Mouse (Mus musculus) heart, embryonic 16.5 days (tissue): ENCODE data around the gene Slx4ip. TPM values are rescaled to one million over a fixed set of nuclear protein-coding genes. Genes with fewer than 3 reads are reported as not detected.
A peak's percentile ranks its signal among the peaks of the same experiment; 100 is the strongest.
"Not testable (repeated sequence)": the region's sequence is repeated elsewhere in the genome, so short reads cannot be mapped to it uniquely, and the experiment has no call there.

Source experiments
- ATAC-seq: fragments of 200-750 bp; cut with Nextera tagmentation; replicated peaks from 2 replicates; pipeline ENCODE4 v1.8.0; 2017; ENCODE audit warnings: moderate number of reproducible peaks; ENCODE audit not compliant: insufficient read depth, low FRiP score; ENCODE audit errors: extremely low read depth
- H3K27ac ChIP-seq: fragments of 300-500 bp; sonication (generic); 2 replicates; pipeline ENCODE4 v1.5.1; 2014; ENCODE audit warnings: mild to moderate bottlenecking, low read length, control low read depth, moderate library complexity
- H3K27me3 ChIP-seq: fragments of 300-500 bp; sonication (generic); 2 replicates; pipeline ENCODE4 v1.6.1; 2014; ENCODE audit warnings: low read length, mixed read lengths; ENCODE audit not compliant: control insufficient read depth, insufficient read depth
- H3K36me3 ChIP-seq: fragments of 300-500 bp; sonication (generic); 2 replicates; pipeline ENCODE4 v1.6.1; 2014; ENCODE audit not compliant: control insufficient read depth, insufficient read depth
- H3K4me1 ChIP-seq: fragments of 300-500 bp; sonication (generic); 2 replicates; pipeline ENCODE4 v1.6.1; 2014; ENCODE audit warnings: low read length, mixed read lengths; ENCODE audit not compliant: control insufficient read depth, insufficient read depth
- H3K4me2 ChIP-seq: fragments of 300-500 bp; sonication (generic); 2 replicates; pipeline ENCODE4 v1.6.1; 2014; ENCODE audit warnings: low read depth, mild to moderate bottlenecking, control low read depth, low read length
- H3K4me3 ChIP-seq: fragments of 300-500 bp; sonication (generic); 2 replicates; pipeline ENCODE4 v1.5.1; 2014; ENCODE audit warnings: mild to moderate bottlenecking, control low read depth, low read length
- H3K9ac ChIP-seq: fragments of 300-500 bp; sonication (generic); 2 replicates; pipeline ENCODE4 v1.6.1; 2014; ENCODE audit warnings: low read length, control low read depth
- H3K9me3 ChIP-seq: fragments of 300-500 bp; sonication (generic); replicated peaks from 2 replicates; pipeline ENCODE4 v1.6.1; 2016; ENCODE audit warnings: low read length; ENCODE audit not compliant: control insufficient read depth
- WGBS: fragments of 180-500 bp; shearing (Covaris S2); extraction: QIAGEN DNeasy Blood & Tissue Kit; methylation state at CpG from one replicate; pipeline ENCODE4 v1.1.7; 2014; 5-methylcytosine and 5-hydroxymethylcytosine counted together
- polyA plus RNA-seq: library from polyadenylated mRNA; unstranded; fragments of >200 nt; fragmentation: Nextera tagmentation; extraction: Ambion mirVana; gene quantifications from 2 replicates; pipeline ENCODE4 v1.2.1, GENCODE M21; 2015

The Slx4ip gene
- polyA plus RNA-seq, result 3.7 and 4.3 TPM in 2 replicates

DNA sequence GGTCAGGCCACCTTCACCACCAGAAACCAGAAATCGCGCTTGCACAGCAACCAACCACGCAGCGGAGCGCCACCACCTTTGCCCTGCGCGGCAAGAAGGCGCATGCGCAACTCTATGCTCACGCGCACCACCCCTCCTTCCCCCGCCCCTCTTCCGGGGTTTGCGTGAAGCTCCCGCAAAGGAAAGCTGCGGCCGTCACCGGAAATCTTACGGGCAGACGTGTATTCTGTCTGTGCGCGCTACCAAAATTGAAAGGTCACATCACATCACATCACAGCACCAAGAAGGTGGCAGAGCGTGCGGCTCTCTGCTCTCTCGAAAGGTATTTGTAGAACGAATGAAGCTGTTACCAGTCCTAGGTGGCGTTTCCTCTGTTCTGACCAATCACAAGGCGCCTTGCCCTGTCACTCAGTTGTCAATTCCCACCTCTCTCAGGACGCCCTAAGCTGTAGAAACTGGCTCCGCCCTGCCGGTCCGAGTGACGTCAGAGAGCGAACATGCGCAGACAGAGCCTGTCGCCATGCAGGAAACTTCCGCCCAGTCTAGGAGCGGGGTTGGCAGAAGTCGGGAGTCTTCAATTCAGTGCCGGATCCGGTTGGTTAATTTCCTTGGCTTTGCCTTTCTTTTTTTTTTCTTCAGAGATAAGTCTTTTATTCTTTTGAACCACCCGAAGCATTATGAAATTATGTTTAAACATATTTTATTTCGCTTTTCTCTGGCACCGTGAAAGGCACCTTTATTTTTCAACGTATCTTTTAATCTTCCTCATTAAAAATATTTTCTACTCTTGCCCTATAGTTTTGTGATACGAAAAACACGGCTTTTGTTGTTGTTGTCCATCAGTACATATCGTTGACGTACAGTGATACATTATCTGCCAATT, at the start of gene Slx4ip, which contains the start of the genes AL731706.1 and Mkks:
Gene Slx4ip, plus strand, starts transcription at position 151 of the 883 bp plus-strand sequence.
Gene AL731706.1, minus strand, starts transcription at position 322 of the 883 bp plus-strand sequence.
Gene Mkks, minus strand, starts transcription at position 322 of the 883 bp plus-strand sequence.
- Histone ChIP-seq H3K9ac (peak within 1 kb of the TSS; percentile 91), H3K4me2 (peak within 1 kb of the TSS; percentile 64), H3K4me3 (peak within 1 kb of the TSS; percentile 83), H3K27ac (peak within 1 kb of the TSS; percentile 97), H3K4me1 (peaks cover 13% of the 10 kb centered on the region; the same call in 1 of the 2 replicates), H3K36me3 (no peaks in the 10 kb centered on the region; the same call in 1 of the 2 replicates), H3K9me3 (no peaks in the 10 kb centered on the region), H3K27me3 (no peaks in the 10 kb centered on the region)
- ATAC-seq, result peak; percentile 97
- under 1% methylated on average over 49 of the region's 49 CpGs for WGBS

DNA sequence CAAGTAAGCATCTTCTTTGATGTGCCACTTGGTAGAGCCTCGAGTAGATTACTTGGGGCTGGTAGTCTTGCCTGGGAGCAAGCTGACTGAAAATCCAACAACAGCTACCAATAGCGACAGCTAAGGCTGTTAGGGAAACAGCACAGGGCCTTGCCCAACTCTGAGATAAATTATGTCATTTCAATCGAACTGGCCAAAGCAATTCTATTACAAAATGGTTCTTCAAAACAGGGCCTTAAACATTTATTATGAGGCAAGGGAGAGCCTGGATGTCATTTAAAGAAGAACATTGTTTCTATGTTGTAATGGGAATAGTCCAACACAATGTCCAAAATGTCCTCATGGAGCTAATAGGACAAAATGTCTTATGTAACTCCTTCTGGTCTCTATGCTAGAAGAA, 40.7 kb upstream of the Slx4ip start:
- Histone ChIP-seq H3K4me1 (no peaks in the 10 kb centered on the region), H3K9ac (no peak overlapping the region), H3K27ac (no peak overlapping the region), H3K9me3 (no peaks in the 10 kb centered on the region), H3K36me3 (no peaks in the 10 kb centered on the region), H3K27me3 (no peaks in the 10 kb centered on the region), H3K4me3 (no peak overlapping the region), H3K4me2 (no peak overlapping the region)
- WGBS, result 50% methylated on average over 3 of the region's 3 CpGs
- no peak for ATAC-seq

- no peak for ATAC-seq
Measured at GRCm38 (mm10) chr2:136854543-136855388, 36.3 kb upstream of the Slx4ip start.

DNA sequence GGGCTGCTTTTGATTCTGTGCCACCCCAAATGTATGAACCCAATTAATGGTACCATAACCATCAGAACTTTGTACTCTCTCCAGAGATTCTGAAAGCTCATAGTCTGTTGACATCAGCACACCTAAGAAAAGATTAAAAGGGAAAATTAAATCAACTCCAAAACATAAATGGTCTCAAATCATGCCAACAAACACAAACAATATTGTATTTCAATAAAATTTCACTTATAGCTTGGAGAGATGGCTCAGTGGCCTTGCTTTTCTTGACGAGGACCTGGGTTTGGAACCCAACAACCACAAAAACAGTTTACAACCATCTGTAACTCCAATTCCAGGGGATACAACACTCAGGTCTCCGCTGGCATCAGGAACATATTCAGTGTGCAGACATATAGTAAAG, 5.4 kb upstream of the Slx4ip start, which contains the start of gene AL731706.2:
Gene AL731706.2, minus strand, starts transcription at position 101 of the 400 bp plus-strand sequence.
- H3K4me3 ChIP-seq, result no peak within 1 kb of the TSS
- peaks cover 27% of the 10 kb centered on the region for H3K36me3 ChIP-seq
- H3K9me3 ChIP-seq, result no peaks in the 10 kb centered on the region
- no peak within 1 kb of the TSS for H3K9ac ChIP-seq
- no peak for ATAC-seq
- H3K4me2 ChIP-seq, result no peak within 1 kb of the TSS
- peaks cover 8% of the 10 kb centered on the region; the same call in 1 of the 2 replicates for H3K4me1 ChIP-seq
- WGBS, result 90% methylated on average over 2 of the region's 2 CpGs
- no peaks in the 10 kb centered on the region for H3K27me3 ChIP-seq
- no peak within 1 kb of the TSS for H3K27ac ChIP-seq

More at GRCm38 (mm10) chr2:136854543-136855388, 36.3 kb upstream of the Slx4ip start:
- Histone ChIP-seq H3K9me3 (no peaks in the 10 kb centered on the region), H3K4me1 (no peaks in the 10 kb centered on the region), H3K27me3 (no peaks in the 10 kb centered on the region), H3K4me3 (no peak overlapping the region), H3K27ac (no peak overlapping the region), H3K36me3 (no peaks in the 10 kb centered on the region), H3K9ac (no peak overlapping the region), H3K4me2 (no peak overlapping the region)
- 56% methylated on average over 5 of the region's 5 CpGs for WGBS

- peaks cover 16% of the 10 kb centered on the region for H3K36me3 ChIP-seq
- 65% methylated on average over 4 of the region's 4 CpGs for WGBS
- H3K9ac ChIP-seq, result no peak overlapping the region
- no peak for ATAC-seq
- H3K4me2 ChIP-seq, result no peak overlapping the region
- peaks cover 8% of the 10 kb centered on the region; the same call in 1 of the 2 replicates for H3K4me1 ChIP-seq
- no peak overlapping the region for H3K4me3 ChIP-seq
- H3K27me3 ChIP-seq, result no peaks in the 10 kb centered on the region
- H3K9me3 ChIP-seq, result no peaks in the 10 kb centered on the region
- no peak overlapping the region for H3K27ac ChIP-seq
Measured at GRCm38 (mm10) chr2:136886846-136887245, 4.2 kb upstream of the Slx4ip start.

DNA sequence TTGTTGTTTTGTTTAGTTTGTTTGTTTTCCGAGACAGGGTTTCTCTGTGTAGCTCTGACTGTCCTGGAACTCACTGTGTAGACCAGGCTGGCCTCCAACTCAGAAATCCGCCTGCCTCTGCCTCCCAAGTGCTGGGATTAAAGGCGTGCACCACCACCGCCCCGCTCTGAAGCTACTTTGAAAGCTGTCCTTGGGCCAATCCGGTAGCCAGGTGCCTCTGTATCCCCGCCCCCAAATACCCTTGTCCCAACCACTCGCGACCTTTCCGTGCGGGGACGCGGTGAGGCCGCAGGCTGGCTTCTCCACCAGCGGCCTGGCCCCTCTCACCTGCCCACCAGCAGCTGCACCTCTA, 326 bp upstream of the Slx4ip start:
- H3K27me3 ChIP-seq, H3K9me3 ChIP-seq, H3K36me3 ChIP-seq: not testable (repeated sequence)
- 5% methylated on average over 15 of the region's 15 CpGs for WGBS
- Histone ChIP-seq H3K4me2 (peak overlapping the region; percentile 60), H3K4me3 (peak overlapping the region; percentile 83), H3K27ac (peak overlapping the region; percentile 97), H3K4me1 (peaks cover 13% of the 10 kb centered on the region; the same call in 1 of the 2 replicates), H3K9ac (peak overlapping the region; percentile 91)
- ATAC-seq, result peak; percentile 63

DNA sequence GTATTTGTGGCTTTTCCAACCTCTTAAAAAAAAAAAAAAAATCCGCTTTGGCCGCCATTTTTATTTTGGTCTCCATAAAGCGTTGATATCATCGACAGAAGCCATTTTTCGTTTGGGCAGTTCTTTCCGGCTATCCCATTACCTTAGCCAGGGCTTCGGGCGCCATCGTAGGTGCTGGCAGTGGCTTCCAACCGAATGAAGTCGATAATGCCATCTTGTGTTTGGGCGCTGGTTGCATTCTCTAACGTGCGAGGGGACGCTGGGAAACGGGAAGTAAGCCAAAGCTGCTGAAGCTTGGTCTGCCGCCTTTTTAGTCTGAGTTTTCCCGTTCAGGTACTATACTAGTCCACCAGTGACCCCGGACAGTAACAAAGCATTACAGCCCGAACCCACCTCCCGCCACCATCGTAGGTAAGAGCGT, 943 bp downstream of the Slx4ip start:
- H3K9me3 ChIP-seq, result no peaks in the 10 kb centered on the region
- under 1% methylated on average over 23 of the region's 23 CpGs for WGBS
- peak; percentile 78 for ATAC-seq

GRCm38 (mm10) chr2:136894494-136894893, 3.5 kb downstream of the Slx4ip start:
- no peaks in the 10 kb centered on the region for H3K9me3 ChIP-seq
- H3K4me1 ChIP-seq, result peaks cover 10% of the 10 kb centered on the region; the same call in 1 of the 2 replicates
- whole genome bisulfite sequencing, result 71% methylated on average over 2 of the region's 2 CpGs
- no peaks in the 10 kb centered on the region for H3K36me3 ChIP-seq
- H3K27me3 ChIP-seq, result no peaks in the 10 kb centered on the region
- H3K4me2 ChIP-seq, result no peak overlapping the region
- no peak for ATAC-seq
- H3K9ac ChIP-seq, result no peak overlapping the region
- no peak overlapping the region for H3K27ac ChIP-seq
- no peak overlapping the region for H3K4me3 ChIP-seq

More for the DNA sequence above, 943 bp downstream of the Slx4ip start:
- Histone ChIP-seq H3K4me1 (peaks cover 13% of the 10 kb centered on the region; the same call in 1 of the 2 replicates), H3K9ac (peak overlapping the region; percentile 83), H3K4me3 (peak overlapping the region; percentile 83), H3K27me3 (no peaks in the 10 kb centered on the region), H3K36me3 (no peaks in the 10 kb centered on the region; the same call in 1 of the 2 replicates), H3K4me2 (peak overlapping the region; percentile 64), H3K27ac (peak overlapping the region; percentile 97)
